Mouse (Mus musculus) midbrain, embryonic 13.5 days (tissue): ENCODE measurements around the gene Ushbp1. TPM values are rescaled to one million over a fixed set of nuclear protein-coding genes. Genes with fewer than 3 reads are reported as not detected.
"Not testable (repeated sequence)": the region's sequence is repeated elsewhere in the genome, so short reads cannot be mapped to it uniquely, and the experiment has no call there.

Source experiments
- ATAC-seq: fragments of 200-750 bp; cut with Nextera tagmentation; 2 replicates; pipeline ENCODE4 v1.8.0; 2017; ENCODE audit warnings: mild to moderate bottlenecking, moderate TSS enrichment, moderate library complexity
- H3K27ac ChIP-seq: fragments of 300-500 bp; sonication (generic); 2 replicates; pipeline ENCODE4 v1.5.1; 2015; ENCODE audit warnings: inconsistent platforms, mild to moderate bottlenecking, moderate library complexity
- H3K27me3 ChIP-seq: fragments of 300-500 bp; sonication (generic); 2 replicates; pipeline ENCODE4 v1.6.1; 2015; ENCODE audit warnings: mild to moderate bottlenecking, inconsistent platforms
- H3K36me3 ChIP-seq: fragments of 300-500 bp; sonication (generic); 2 replicates; pipeline ENCODE4 v1.6.1; 2015; ENCODE audit warnings: mild to moderate bottlenecking, inconsistent platforms
- H3K4me1 ChIP-seq: fragments of 300-500 bp; sonication (generic); replicated peaks from 2 replicates; pipeline ENCODE4 v1.6.1; 2015; ENCODE audit warnings: inconsistent platforms
- H3K4me2 ChIP-seq: fragments of 300-500 bp; sonication (generic); replicated peaks from 2 replicates; pipeline ENCODE4 v1.6.1; 2015; ENCODE audit warnings: moderate library complexity, mild to moderate bottlenecking, inconsistent platforms
- H3K4me3 ChIP-seq: fragments of 300-500 bp; sonication (generic); replicated peaks from 2 replicates; pipeline ENCODE4 v1.5.1; 2015; ENCODE audit warnings: mild to moderate bottlenecking, inconsistent platforms
- H3K9ac ChIP-seq: fragments of 300-500 bp; sonication (generic); replicated peaks from 2 replicates; pipeline ENCODE4 v1.6.1; 2015; ENCODE audit warnings: mild to moderate bottlenecking, inconsistent platforms
- H3K9me3 ChIP-seq: fragments of 300-500 bp; sonication (generic); 2 replicates; pipeline ENCODE4 v1.6.1; 2016; ENCODE audit warnings: mild to moderate bottlenecking, inconsistent platforms
- WGBS: fragments of 180-500 bp; shearing (Covaris S2); methylation state at CpG from one replicate; pipeline ENCODE4 v1.1.7; 2015; 5-methylcytosine and 5-hydroxymethylcytosine counted together
- polyA plus RNA-seq: library from polyadenylated mRNA; unstranded; fragments of >200 nt; fragmentation: Nextera tagmentation; extraction: Ambion mirVana; gene quantifications from 2 replicates; pipeline ENCODE4 v1.2.1, GENCODE M21; 2015

Gene Ushbp1
- polyA plus RNA-seq, 1 experiment from 2014 or later: 5.4 TPM

DNA sequence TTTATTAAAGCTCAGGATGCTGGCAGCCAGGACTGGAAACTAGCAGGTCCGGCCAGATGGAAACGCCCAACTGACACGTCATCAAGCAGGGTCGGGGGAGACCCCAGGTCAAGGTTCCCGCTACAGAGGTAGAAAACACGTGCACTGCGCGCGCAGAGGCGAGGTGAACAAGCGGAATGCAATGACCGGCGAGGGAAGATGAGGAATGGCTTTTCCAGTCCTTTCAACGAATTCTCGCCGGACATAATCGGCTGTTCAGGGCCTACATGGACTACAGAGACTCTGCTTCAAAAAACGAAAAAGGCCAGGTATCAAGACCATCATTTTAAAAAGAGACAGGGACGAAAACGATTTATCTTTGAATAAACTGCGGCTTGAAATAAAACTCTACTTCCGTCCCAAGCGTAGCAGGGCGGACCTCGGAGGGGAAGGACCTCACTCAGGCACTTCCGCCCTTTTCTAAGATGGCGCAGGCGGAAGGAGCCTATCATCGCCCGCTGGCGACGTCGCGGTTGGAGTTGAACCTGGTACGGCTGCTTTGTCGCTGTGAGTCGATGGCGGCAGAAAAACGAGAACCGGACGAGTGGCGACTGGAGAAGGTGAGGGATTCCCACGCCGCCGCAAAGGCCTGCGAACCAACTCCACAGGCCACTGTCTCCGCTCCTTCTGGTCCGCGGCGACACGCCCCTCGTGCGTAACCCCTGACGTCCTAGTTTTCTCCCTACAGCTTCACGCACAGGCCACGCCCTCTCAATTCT lies 28.7 kb downstream of the Ushbp1 start, which contains the start of gene Use1:
TSS of gene Use1 (plus strand) at position 78 of the 758 bp plus-strand sequence.
- Histone ChIP-seq H3K4me1 (peaks cover 26% of the 10 kb centered on the region), H3K36me3 (peaks cover 9% of the 10 kb centered on the region), H3K27ac (peak within 1 kb of the TSS; percentile 91), H3K9ac (peak within 1 kb of the TSS; percentile 65), H3K4me2 (peak within 1 kb of the TSS; percentile 73), H3K27me3 (no peaks in the 10 kb centered on the region), H3K9me3 (no peaks in the 10 kb centered on the region), H3K4me3 (peak within 1 kb of the TSS; percentile 64)
- under 1% methylated on average over 56 of the region's 56 CpGs for WGBS
- peak; percentile 79 for ATAC-seq

DNA sequence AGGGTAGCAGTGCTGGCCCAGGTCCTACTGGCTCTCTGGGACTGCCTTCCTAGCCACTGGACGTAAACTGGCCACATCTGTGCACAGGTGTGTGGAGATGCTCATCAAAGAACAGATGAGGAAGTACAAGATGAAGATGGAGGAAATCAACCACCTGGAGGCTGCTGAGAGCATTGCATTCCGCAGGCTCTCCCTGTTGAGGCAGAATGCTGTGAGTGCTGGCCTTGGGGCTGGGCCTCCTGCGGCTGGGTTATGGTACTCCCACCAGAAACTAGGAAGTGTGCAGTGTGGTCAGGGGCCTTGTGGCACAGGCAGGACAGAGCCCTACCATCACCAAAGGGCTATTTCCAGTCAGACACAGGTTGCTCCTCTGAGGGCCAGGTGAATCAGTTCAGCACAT lies 37.6 kb downstream of the Ushbp1 start:
- no peaks in the 10 kb centered on the region for H3K27me3 ChIP-seq
- H3K27ac ChIP-seq: no peak overlapping the region
- no peak overlapping the region for H3K9ac ChIP-seq
- no peak overlapping the region for H3K4me3 ChIP-seq
- no peak for ATAC-seq
- H3K4me2 ChIP-seq: no peak overlapping the region
- WGBS: 89% methylated on average over 3 of the region's 3 CpGs
- no peaks in the 10 kb centered on the region for H3K9me3 ChIP-seq
- peaks cover 80% of the 10 kb centered on the region for H3K36me3 ChIP-seq
- no peaks in the 10 kb centered on the region for H3K4me1 ChIP-seq

DNA sequence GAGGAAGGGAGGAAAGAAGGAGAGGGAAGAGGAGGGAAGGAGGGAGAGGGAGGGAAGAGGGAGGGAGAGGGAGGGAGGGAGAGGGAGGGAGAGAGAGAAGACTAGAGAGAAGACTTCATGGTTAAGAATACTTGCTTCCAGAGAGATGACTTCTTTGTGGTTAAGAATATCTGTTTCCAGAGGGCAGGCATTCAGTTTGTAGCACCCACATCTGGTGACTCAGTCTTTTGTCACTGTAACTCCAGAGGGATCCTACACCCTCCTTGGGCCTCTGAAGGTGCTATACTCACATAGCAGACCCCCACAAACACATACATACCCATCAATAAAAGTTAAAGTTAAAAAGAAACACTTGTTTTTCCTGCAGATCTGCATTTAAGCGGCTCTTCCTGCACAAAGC lies 44.1 kb downstream of the Ushbp1 start:
- H3K9ac ChIP-seq: no peak overlapping the region
- no peaks in the 10 kb centered on the region for H3K9me3 ChIP-seq
- no peaks in the 10 kb centered on the region for H3K27me3 ChIP-seq
- H3K4me3 ChIP-seq: no peak overlapping the region
- H3K27ac ChIP-seq: no peak overlapping the region
- H3K4me1 ChIP-seq: no peaks in the 10 kb centered on the region
- peaks cover 97% of the 10 kb centered on the region for H3K36me3 ChIP-seq
- ATAC-seq: no peak
- WGBS: 100% methylated on average over 1 of the region's 1 CpGs
- H3K4me2 ChIP-seq: no peak overlapping the region

DNA sequence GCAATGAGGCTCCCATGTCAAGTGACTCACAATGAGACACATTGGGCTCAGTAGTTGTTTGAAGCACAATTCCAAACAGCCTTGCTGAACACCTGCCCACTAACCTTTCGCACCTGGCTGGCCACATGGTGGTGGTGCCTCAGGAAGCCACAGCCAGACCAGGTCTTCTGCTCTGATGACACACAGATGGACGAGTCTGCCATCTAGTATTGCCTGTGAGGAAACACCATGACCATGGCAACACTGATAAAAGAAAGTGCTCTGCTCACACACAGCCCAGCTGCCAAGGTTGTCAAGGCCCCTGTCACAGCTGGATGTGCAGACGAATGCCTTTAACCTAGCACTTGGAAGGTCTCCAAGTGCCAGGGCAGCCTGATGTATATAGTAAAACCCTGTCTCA lies 44.5 kb downstream of the Ushbp1 start:
- no peaks in the 10 kb centered on the region for H3K4me1 ChIP-seq
- H3K27me3 ChIP-seq: no peaks in the 10 kb centered on the region
- peaks cover 97% of the 10 kb centered on the region for H3K36me3 ChIP-seq
- H3K9ac ChIP-seq: 0 out of 2 replicates have a peak overlapping the region, but pooled peaks have one; percentile 3
- H3K27ac ChIP-seq: no peak overlapping the region
- no peaks in the 10 kb centered on the region for H3K9me3 ChIP-seq
- no peak overlapping the region for H3K4me3 ChIP-seq
- 83% methylated on average over 3 of the region's 3 CpGs for WGBS
- no peak overlapping the region for H3K4me2 ChIP-seq
- ATAC-seq: no peak

DNA sequence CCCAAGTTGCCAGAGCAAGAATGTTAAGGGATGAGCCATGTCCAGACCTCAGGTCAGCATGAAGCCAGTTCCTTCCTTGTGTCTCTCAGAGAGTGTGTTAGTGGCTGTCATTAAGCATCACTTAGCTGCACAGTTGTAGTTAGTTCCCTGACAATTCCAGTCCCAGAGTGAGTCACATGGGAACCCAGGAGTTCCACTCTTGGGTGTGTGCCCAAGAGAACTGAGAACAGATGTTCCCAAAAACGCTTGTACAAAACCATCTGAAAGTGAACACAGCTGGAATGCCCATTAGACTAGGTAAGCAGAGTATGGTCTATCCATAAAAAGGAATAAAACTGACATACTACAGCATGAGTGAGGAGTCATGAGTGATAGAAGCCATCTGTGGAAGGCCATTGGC lies 49.0 kb downstream of the Ushbp1 start:
- Histone ChIP-seq H3K36me3 (peaks cover 91% of the 10 kb centered on the region), H3K9me3 (no peaks in the 10 kb centered on the region), H3K9ac (no peak overlapping the region), H3K27ac (no peak overlapping the region), H3K4me2 (no peak overlapping the region), H3K27me3 (no peaks in the 10 kb centered on the region), H3K4me3 (no peak overlapping the region), H3K4me1 (no peaks in the 10 kb centered on the region)
- no peak for ATAC-seq
- WGBS: 78% methylated on average over 1 of the region's 1 CpGs

DNA sequence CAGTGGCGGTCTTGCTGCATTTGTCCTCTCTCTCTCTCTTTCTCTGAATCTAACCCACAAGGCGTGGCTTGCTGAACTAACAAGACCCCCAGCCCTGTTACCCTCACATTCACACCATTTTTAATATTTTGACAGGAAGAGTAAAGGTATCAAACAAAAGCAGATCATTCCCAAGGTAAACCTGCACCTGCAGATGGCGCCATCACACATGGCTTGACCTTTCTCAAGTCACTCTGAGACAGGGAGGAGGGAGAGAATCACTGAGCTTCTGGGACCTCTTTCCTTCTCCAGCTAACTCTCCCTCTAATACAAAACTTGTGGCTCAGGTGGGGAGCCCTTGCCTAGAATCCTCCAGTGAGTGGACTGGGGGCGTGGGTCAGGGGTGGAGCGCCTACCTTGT lies 55.0 kb downstream of the Ushbp1 start:
- no peak overlapping the region for H3K4me2 ChIP-seq
- no peak overlapping the region for H3K4me3 ChIP-seq
- H3K27ac ChIP-seq: no peak overlapping the region
- no peak for ATAC-seq
- no peaks in the 10 kb centered on the region for H3K27me3 ChIP-seq
- 72% methylated on average over 5 of the region's 5 CpGs for WGBS
- peaks cover 71% of the 10 kb centered on the region for H3K36me3 ChIP-seq
- H3K9ac ChIP-seq: no peak overlapping the region; the same call in 1 of the 2 replicates
- no peaks in the 10 kb centered on the region for H3K9me3 ChIP-seq
- no peaks in the 10 kb centered on the region for H3K4me1 ChIP-seq

DNA sequence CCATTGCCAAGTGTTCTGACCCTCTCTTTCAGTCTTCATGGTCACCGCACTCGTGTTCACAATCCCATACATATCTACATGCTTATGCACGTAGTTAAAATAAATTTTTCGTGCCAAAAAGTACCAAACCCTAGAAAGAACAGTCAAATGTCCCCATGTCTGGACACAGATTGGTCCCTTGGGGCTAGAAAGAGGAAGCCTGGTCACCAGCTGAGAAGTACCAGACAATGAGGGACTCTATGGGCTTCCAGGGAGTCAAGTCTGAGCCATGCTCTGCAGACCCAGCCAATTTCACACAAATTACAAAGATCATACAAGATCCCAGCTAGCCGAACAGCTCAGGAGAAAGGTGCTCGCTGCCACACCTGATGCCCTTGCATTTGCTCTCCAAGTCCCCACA lies 57.8 kb downstream of the Ushbp1 start:
- not testable (repeated sequence) for H3K4me3 ChIP-seq, H3K27ac ChIP-seq, H3K9ac ChIP-seq, ATAC-seq, H3K27me3 ChIP-seq, H3K9me3 ChIP-seq, H3K4me1 ChIP-seq, H3K4me2 ChIP-seq
- WGBS: 94% methylated on average over 6 of the region's 6 CpGs
- peaks cover 62% of the 10 kb centered on the region for H3K36me3 ChIP-seq

Other genes starting within 250 kb of the Ushbp1 start
- 16.8 and 19.9 TPM in 2 replicates for gene Myo9b, start 123.1 kb downstream of the Ushbp1 start, polyA plus RNA-seq
- gene Haus8, start 122.9 kb downstream of the Ushbp1 start, polyA plus RNA-seq: 54.3 and 54.6 TPM in 2 replicates
- 108 and 109 TPM in 2 replicates for gene Use1, start 29.0 kb downstream of the Ushbp1 start, polyA plus RNA-seq
- 4.9 and 5.3 TPM in 2 replicates for gene Ocel1, start 24.5 kb downstream of the Ushbp1 start, polyA plus RNA-seq
- gene Nr2f6, start 13.8 kb downstream of the Ushbp1 start, polyA plus RNA-seq: 17.0 and 21.7 TPM in 2 replicates
- gene Babam1, start 1.1 kb upstream of the Ushbp1 start, polyA plus RNA-seq: 83.7 and 96.9 TPM in 2 replicates
- gene Ankle1, start 10.2 kb upstream of the Ushbp1 start, polyA plus RNA-seq: 14.9 and 16.1 TPM in 2 replicates
- gene Abhd8, start 67.9 kb upstream of the Ushbp1 start, polyA plus RNA-seq: 114 and 133 TPM in 2 replicates
- 242 TPM in 2 replicates for gene Mrpl34, start 69.2 kb upstream of the Ushbp1 start, polyA plus RNA-seq
- gene Dda1, start 73.4 kb upstream of the Ushbp1 start, polyA plus RNA-seq: 197 TPM in 2 replicates
- gene Ano8, start 90.2 kb upstream of the Ushbp1 start, polyA plus RNA-seq: 5.3 and 9.3 TPM in 2 replicates
- gene Gtpbp3, start 92.3 kb upstream of the Ushbp1 start, polyA plus RNA-seq: 11.6 and 13.2 TPM in 2 replicates
- gene Plvap, start 116.0 kb upstream of the Ushbp1 start, polyA plus RNA-seq: 8.0 and 10.2 TPM in 2 replicates
- gene Ccdc194, start 129.9 kb upstream of the Ushbp1 start, polyA plus RNA-seq: 0.11 TPM in 1 of 2 replicates, not detected in the other
- gene Bst2, start 141.7 kb upstream of the Ushbp1 start, polyA plus RNA-seq: 9.8 and 10.9 TPM in 2 replicates
- gene Mvb12a, start 147.1 kb upstream of the Ushbp1 start, polyA plus RNA-seq: 51.7 and 62.3 TPM in 2 replicates
- not detected in 2 replicates for gene Tmem221, start 163.1 kb upstream of the Ushbp1 start, polyA plus RNA-seq
- gene Nxnl1, start 170.8 kb upstream of the Ushbp1 start, polyA plus RNA-seq: not detected in 2 replicates
- gene Slc27a1, start 173.1 kb upstream of the Ushbp1 start, polyA plus RNA-seq: 53.7 and 58.7 TPM in 2 replicates
- gene Pgls, start 196.4 kb upstream of the Ushbp1 start, polyA plus RNA-seq: 201 and 208 TPM in 2 replicates
- gene Fam129c, start 201.8 kb upstream of the Ushbp1 start, polyA plus RNA-seq: 4.4 and 7.5 TPM in 2 replicates
- 51.1 and 51.3 TPM in 2 replicates for gene Colgalt1, start 215.2 kb upstream of the Ushbp1 start, polyA plus RNA-seq